Mouse (Mus musculus) erythroblast, adult 5-6 weeks (primary cell): ENCODE data around the gene Thbs2. TPM values are rescaled to one million over a fixed set of nuclear protein-coding genes. Genes with fewer than 3 reads are reported as not detected.

Experiments
- ATAC-seq: replicated peaks from 2 replicates; pipeline ENCODE4 v1.8.0; 2016; ENCODE audit warnings: moderate number of reproducible peaks, mild to moderate bottlenecking, moderate TSS enrichment, inconsistent platforms; ENCODE audit not compliant: poor library complexity, low FRiP score, severe bottlenecking
- total RNA-seq, 2 experiments: library from RNA; stranded (forward) in 1 of 2; stranded (reverse) in 1 of 2; fragments of 150-400 nt in 1 of 2; fragments of 200-764, 138-1000 nt in 1 of 2; gene quantifications; 2 replicates each; pipeline versions ENCODE4 v1.2.3 to v1.2.4; 2015 to 2017; ENCODE audit warnings: low replicate concordance in 2 of 2

Thbs2 gene
- total RNA-seq, 2 experiments from 2014 or later: not detected

- no peak for ATAC-seq
These were observed 4.2 kb upstream of the Thbs2 start for GRCm38 (mm10) chr17:14698188-14698587.

GRCm38 (mm10) chr17:14697096-14697495, 3.1 kb upstream of the Thbs2 start:
- ATAC-seq: no peak

GRCm38 (mm10) chr17:14696281-14696795, 2.3 kb upstream of the Thbs2 start:
- no peak for ATAC-seq

- ATAC-seq: no peak
These were observed 714 bp downstream of the Thbs2 start for GRCm38 (mm10) chr17:14693048-14693993.

GRCm38 (mm10) chr17:14691901-14692300, 2.1 kb downstream of the Thbs2 start:
- ATAC-seq: no peak

- ATAC-seq: no peak
These were observed 2.8 kb downstream of the Thbs2 start for GRCm38 (mm10) chr17:14691197-14691596.

GRCm38 (mm10) chr17:14682836-14683235, 11.2 kb downstream of the Thbs2 start:
- ATAC-seq: no peak

- ATAC-seq: no peak
These were observed 13.0 kb downstream of the Thbs2 start for GRCm38 (mm10) chr17:14681047-14681446.

- no peak for ATAC-seq
These were observed 16.8 kb downstream of the Thbs2 start for GRCm38 (mm10) chr17:14677198-14677597.

GRCm38 (mm10) chr17:14675517-14675916, 18.5 kb downstream of the Thbs2 start:
- no peak for ATAC-seq

GRCm38 (mm10) chr17:14672402-14672801, 21.6 kb downstream of the Thbs2 start:
- ATAC-seq: no peak

- no peak for ATAC-seq
These were observed 26.8 kb downstream of the Thbs2 start for GRCm38 (mm10) chr17:14667225-14667624.

GRCm38 (mm10) chr17:14666451-14666850, 27.6 kb downstream of the Thbs2 start:
- ATAC-seq: no peak

GRCm38 (mm10) chr17:14663366-14663765, 30.7 kb downstream of the Thbs2 start:
- no peak for ATAC-seq

GRCm38 (mm10) chr17:14662409-14662808, 31.6 kb downstream of the Thbs2 start:
- ATAC-seq: no peak

GRCm38 (mm10) chr17:14659746-14660145, 34.3 kb downstream of the Thbs2 start:
- no peak for ATAC-seq

- ATAC-seq: no peak
These were observed 35.9 kb downstream of the Thbs2 start for GRCm38 (mm10) chr17:14658123-14658522.

- ATAC-seq: no peak
These were observed 36.9 kb downstream of the Thbs2 start for GRCm38 (mm10) chr17:14657123-14657522.

GRCm38 (mm10) chr17:14654981-14655380, 39.1 kb downstream of the Thbs2 start:
- no peak for ATAC-seq

- no peak for ATAC-seq
These were observed 42.0 kb downstream of the Thbs2 start for GRCm38 (mm10) chr17:14652013-14652412.

GRCm38 (mm10) chr17:14647996-14648640, 45.9 kb downstream of the Thbs2 start:
- ATAC-seq: no peak
